Mouse (Mus musculus) natural killer cell, adult 2 months (primary cell): ENCODE data around the gene Clasp2.

Experiments
- DNase-seq, 2 experiments: peaks; one replicate each; pipeline ENCODE4 v3.0.0; 2022; ENCODE audit warnings: low spot score in 2 of 2

Clasp2 gene

GRCm38 (mm10) chr9:113930534-113931374 lies 189.5 kb downstream of the Clasp2 start, which contains the start of gene Ubp1:
TSS of gene Ubp1 (plus strand) at chr9:113930934.
- peak; percentile 96 for DNase-seq

- DNase-seq, result peak; percentile 8 to 12
These were observed 190.3 kb downstream of the Clasp2 start for GRCm38 (mm10) chr9:113931375-113932099.

- no peak for DNase-seq
These were observed 190.8 kb downstream of the Clasp2 start for GRCm38 (mm10) chr9:113932100-113932470.

- no peak for DNase-seq
These were observed 191.2 kb downstream of the Clasp2 start for GRCm38 (mm10) chr9:113932501-113932900.

GRCm38 (mm10) chr9:113935638-113936037 lies 194.4 kb downstream of the Clasp2 start:
- DNase-seq, result no peak

- DNase-seq, result no peak
These were observed 198.0 kb downstream of the Clasp2 start for GRCm38 (mm10) chr9:113939063-113939850.

- peak in 1 of 2 experiments; percentile 5 for DNase-seq
These were observed 200.0 kb downstream of the Clasp2 start for GRCm38 (mm10) chr9:113941103-113941805.

GRCm38 (mm10) chr9:113943372-113943771 lies 202.1 kb downstream of the Clasp2 start:
- DNase-seq, result no peak

- no peak for DNase-seq
These were observed 205.9 kb downstream of the Clasp2 start for GRCm38 (mm10) chr9:113947216-113947615.

- no peak for DNase-seq
These were observed 216.5 kb downstream of the Clasp2 start for GRCm38 (mm10) chr9:113957777-113958176.

- DNase-seq, result no peak
These were observed 222.4 kb downstream of the Clasp2 start for GRCm38 (mm10) chr9:113963718-113964117.

- DNase-seq, result no peak
These were observed 223.1 kb downstream of the Clasp2 start for GRCm38 (mm10) chr9:113964415-113964814.

GRCm38 (mm10) chr9:113966838-113967237 lies 225.6 kb downstream of the Clasp2 start:
- no peak for DNase-seq

GRCm38 (mm10) chr9:113968967-113969366 lies 227.7 kb downstream of the Clasp2 start:
- DNase-seq, result no peak
